Mouse (Mus musculus): ENCODE measurements around the gene Upk2.

DNA sequence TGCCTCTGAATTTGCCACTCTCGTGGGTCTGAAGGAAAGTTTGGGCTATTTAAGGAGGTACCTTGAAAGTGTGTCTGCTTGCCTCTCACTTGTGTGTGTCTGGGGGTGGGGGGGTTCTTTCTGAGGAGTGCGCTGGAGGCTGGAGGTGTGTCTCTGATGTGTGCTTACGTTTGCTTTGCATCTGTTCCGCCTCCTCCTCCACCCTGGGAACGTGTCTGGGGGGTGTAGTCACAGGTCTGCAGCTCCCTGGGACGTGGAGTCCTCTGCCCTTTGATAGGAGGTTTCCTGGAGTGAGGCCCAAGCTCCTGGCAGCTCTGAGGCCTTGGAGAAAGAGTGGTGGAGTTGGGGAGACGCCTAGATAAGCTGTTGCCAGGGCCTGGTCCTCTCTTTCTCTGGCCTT, 32.7 kb upstream of the Upk2 start:
- TF ChIP-seq CTCF (conservative IDR thresholded peaks at IDR 0.05; ENCODE audit: low read length) = no peak
- TF ChIP-seq POU5F1 (IDR thresholded peaks at IDR 0.05; ENCODE audit: borderline replicate concordance, low read length) = no peak
